Mouse (Mus musculus) kidney, adult 2 months (tissue): Measurements from ENCODE around the gene Sufu. TPM values are rescaled to one million over a fixed set of nuclear protein-coding genes. Genes with fewer than 3 reads are reported as not detected.

Experiments used
- DNase-seq: peaks from one replicate; pipeline ENCODE4 v3.0.0; 2021
- H3K27ac ChIP-seq: fragments of 200-500 bp; 2 replicates; pipeline ENCODE4 v1.5.1; 2012; ENCODE audit warnings: low read depth, low read length, control low read depth, inconsistent platforms; ENCODE audit not compliant: insufficient read depth
- H3K27me3 ChIP-seq: fragments of 200-500 bp; replicated peaks from 2 replicates; pipeline ENCODE4 v1.6.1; 2012; ENCODE audit warnings: mild to moderate bottlenecking, moderate library complexity, low read length, inconsistent platforms; ENCODE audit not compliant: control insufficient read depth, insufficient read depth
- H3K36me3 ChIP-seq: fragments of 200-500 bp; 2 replicates; pipeline ENCODE4 v1.6.1; 2012; ENCODE audit warnings: mild to moderate bottlenecking, moderate library complexity, low read length, inconsistent platforms; ENCODE audit not compliant: control insufficient read depth, insufficient read depth
- H3K4me1 ChIP-seq: fragments of 200-500 bp; 2 replicates; pipeline ENCODE4 v1.6.1; 2011; ENCODE audit warnings: low read length; ENCODE audit not compliant: control insufficient read depth, insufficient read depth
- H3K4me3 ChIP-seq: fragments of 200-500 bp; 2 replicates; pipeline ENCODE4 v1.5.1; 2011; ENCODE audit warnings: mild to moderate bottlenecking, low read depth, low read length, control low read depth; ENCODE audit not compliant: insufficient read depth
- CTCF ChIP-seq: fragments of 200-500 bp; conservative IDR thresholded peaks from 2 replicates; pipeline ENCODE4 v1.5.1; 2011; ENCODE audit warnings: low read depth, mild to moderate bottlenecking, control low read depth, low read length, moderate library complexity, mixed read lengths; ENCODE audit not compliant: insufficient read depth, insufficient read length
- POLR2A ChIP-seq: fragments of 200-500 bp; IDR thresholded peaks from one replicate; pipeline ENCODE4 v1.6.1; 2011; ENCODE audit warnings: low read depth, low read length, control low read depth
- WGBS: fragments of 180-500 bp; shearing (Covaris S2); methylation state at CpG from one replicate; pipeline ENCODE4 v1.1.7; 2018; 5-methylcytosine and 5-hydroxymethylcytosine counted together
- polyA plus RNA-seq: library from polyadenylated mRNA; depleted of rRNA; stranded (reverse); fragments of >200 nt; gene quantifications from 2 replicates; pipeline ENCODE4 v1.2.3, GENCODE M21; 2012

Gene Sufu
- polyA plus RNA-seq, 1 experiment: 38.2 TPM

GRCm38 (mm10) chr19:46499539-46499835 is 102.8 kb downstream of the Sufu start:
- whole genome bisulfite sequencing: 3% methylated on average over 3 of the region's 3 CpGs
- no peak overlapping the region for H3K4me3 ChIP-seq

GRCm38 (mm10) chr19:46499836-46500580 is 103.3 kb downstream of the Sufu start:
- Histone ChIP-seq H3K36me3 (no peaks in the 10 kb centered on the region), H3K27me3 (no peaks in the 10 kb centered on the region), H3K4me3 (peak overlapping the region; percentile 79), H3K4me1 (peaks cover 10% of the 10 kb centered on the region), H3K27ac (peak overlapping the region; percentile 99)
- DNase-seq: peak; percentile 100
- WGBS: 1% methylated on average over 48 of the region's 52 CpGs
- TF ChIP-seq POLR2A: peak; percentile 17
- no peak for TF ChIP-seq CTCF

More at GRCm38 (mm10) chr19:46499539-46499835, 102.8 kb downstream of the Sufu start:
- Histone ChIP-seq H3K27ac (peak overlapping the region; percentile 73), H3K4me1 (peaks cover 5% of the 10 kb centered on the region; the same call in 1 of the 2 replicates), H3K36me3 (no peaks in the 10 kb centered on the region), H3K27me3 (no peaks in the 10 kb centered on the region)
- no peak for DNase-seq
- no peak for TF ChIP-seq POLR2A
- no peak for TF ChIP-seq CTCF

DNA sequence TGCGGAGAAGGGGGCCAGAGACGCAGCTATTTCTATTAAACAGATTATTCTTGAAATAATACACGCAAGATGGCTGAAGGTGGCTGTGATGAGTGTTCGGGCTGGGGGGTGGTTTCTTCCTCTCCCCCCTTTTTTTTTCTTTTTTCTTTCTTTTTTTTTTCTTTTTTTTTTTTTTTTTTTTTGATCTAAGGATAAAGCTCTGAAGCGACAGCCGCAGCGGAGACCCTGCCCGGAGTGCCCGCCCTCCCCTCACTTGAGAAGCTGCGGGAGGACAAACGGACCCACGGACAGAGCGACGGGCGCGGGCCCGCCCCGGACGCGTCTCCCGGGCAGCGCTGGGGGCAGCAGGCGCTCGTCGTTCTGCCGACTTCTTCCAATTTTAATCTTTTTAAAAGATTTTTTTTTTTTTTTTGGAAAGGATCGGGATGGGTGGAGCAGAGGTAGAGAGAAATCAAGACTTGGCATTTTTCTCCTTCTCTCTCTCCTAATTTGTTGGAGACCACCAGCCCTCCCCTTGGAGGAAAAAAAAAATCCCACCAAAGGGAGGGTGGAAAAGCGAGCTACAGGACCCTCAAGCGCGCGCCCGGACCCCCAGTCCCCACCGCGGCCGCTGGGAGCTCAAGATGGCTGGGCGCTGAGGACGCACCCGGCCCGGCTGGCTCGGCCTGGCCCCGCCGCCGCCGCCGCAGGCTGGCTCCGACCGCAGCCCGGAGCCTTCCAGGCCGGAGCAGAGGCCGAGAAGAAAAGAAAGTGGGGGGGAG is 104.1 kb downstream of the Sufu start:
- TF ChIP-seq POLR2A: no peak
- no peak for TF ChIP-seq CTCF
- peaks cover 17% of the 10 kb centered on the region for H3K4me1 ChIP-seq
- H3K36me3 ChIP-seq: no peaks in the 10 kb centered on the region
- peak overlapping the region; percentile 99 for H3K27ac ChIP-seq
- no peaks in the 10 kb centered on the region for H3K27me3 ChIP-seq
- no peak for DNase-seq
- H3K4me3 ChIP-seq: peak overlapping the region; percentile 79
- under 1% methylated on average over 50 of the region's 50 CpGs for WGBS

DNA sequence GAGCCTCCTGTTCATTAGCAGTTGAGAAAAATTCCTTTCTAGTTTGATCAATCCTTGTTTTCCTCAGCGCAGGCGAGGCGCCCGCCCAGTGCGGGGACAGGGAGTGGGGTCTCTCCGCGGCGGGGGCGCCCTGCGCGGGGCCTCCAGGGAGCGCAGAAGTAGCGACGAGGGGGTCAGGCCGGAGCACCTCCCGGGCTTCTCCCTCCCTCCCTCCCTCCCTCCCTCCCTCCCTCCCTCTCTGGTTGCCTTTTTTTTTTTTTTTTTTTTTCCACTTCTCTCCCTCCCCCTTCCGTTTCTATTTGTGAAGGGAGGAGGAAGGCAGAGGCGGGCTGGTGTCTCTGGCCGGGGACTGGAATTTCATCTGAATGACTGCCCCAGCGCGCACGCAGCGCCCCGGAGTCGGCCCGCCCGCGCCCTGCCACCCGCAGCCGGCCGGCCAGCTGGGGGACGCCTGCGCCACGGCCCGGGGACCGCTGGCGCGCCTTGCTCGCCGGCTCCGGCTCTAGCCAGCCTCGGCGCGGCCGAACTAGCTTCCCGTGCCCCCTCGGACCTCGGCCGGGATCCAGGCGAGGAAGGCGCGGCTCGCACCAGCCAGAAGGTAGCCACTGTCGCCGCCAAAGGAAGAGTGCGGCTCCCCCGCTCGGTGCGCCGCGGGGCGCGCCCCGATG is 104.8 kb downstream of the Sufu start, which contains the start of gene Trim8:
Gene Trim8, plus strand, starts transcription at position 302 of the 668 bp plus-strand sequence.
- TF ChIP-seq CTCF: no peak
- no peak for TF ChIP-seq POLR2A
- H3K4me1 ChIP-seq: peaks cover 24% of the 10 kb centered on the region
- peak; percentile 92 for DNase-seq
- peak within 1 kb of the TSS; percentile 79 for H3K4me3 ChIP-seq
- 1% methylated on average over 57 of the region's 64 CpGs for WGBS
- no peaks in the 10 kb centered on the region for H3K27me3 ChIP-seq
- no peaks in the 10 kb centered on the region for H3K36me3 ChIP-seq
- peak within 1 kb of the TSS; percentile 99 for H3K27ac ChIP-seq

DNA sequence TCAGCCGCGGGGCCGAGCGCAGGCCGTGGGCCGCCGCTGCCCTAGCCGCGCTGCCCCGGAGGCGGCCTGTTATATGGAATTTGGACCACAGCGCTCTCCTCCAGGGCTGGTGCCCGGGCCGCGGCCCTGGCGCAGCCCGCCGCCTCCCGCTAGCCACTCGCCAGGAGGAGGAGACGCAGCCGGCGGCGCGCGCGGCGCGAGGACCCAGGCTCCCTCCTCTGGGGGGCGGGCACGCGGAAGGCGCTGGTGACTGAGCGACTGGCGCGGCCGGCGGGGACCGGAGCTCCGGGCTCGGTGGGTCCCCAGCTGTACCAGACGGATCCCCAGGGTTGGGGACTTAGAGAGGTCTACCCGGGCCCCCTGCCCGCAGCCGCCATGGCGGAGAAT is 105.4 kb downstream of the Sufu start:
- Histone ChIP-seq H3K27me3 (no peaks in the 10 kb centered on the region), H3K4me1 (peaks cover 28% of the 10 kb centered on the region), H3K36me3 (no peaks in the 10 kb centered on the region; the same call in 1 of the 2 replicates), H3K4me3 (peak overlapping the region; percentile 79), H3K27ac (peak overlapping the region; percentile 95)
- DNase-seq: peak; percentile 85
- WGBS: under 1% methylated on average over 46 of the region's 46 CpGs
- TF ChIP-seq POLR2A: no peak
- TF ChIP-seq CTCF: no peak

- H3K27me3 ChIP-seq: no peaks in the 10 kb centered on the region
- H3K4me1 ChIP-seq: peaks cover 32% of the 10 kb centered on the region
- H3K27ac ChIP-seq: peak overlapping the region; percentile 95
- H3K4me3 ChIP-seq: peak overlapping the region; percentile 79
- DNase-seq: peak; percentile 90
- under 1% methylated on average over 53 of the region's 53 CpGs for WGBS
- H3K36me3 ChIP-seq: peaks cover 1% of the 10 kb centered on the region; the same call in 1 of the 2 replicates
- TF ChIP-seq POLR2A: peak; percentile 29
- TF ChIP-seq CTCF: peak; percentile 62
Measured at GRCm38 (mm10) chr19:46502471-46503166, 105.9 kb downstream of the Sufu start.
